Mouse (Mus musculus): Measurements from ENCODE around the gene Crispld2. TPM values are rescaled to one million over a fixed set of nuclear protein-coding genes. Genes with fewer than 3 reads are reported as not detected.

Gene Crispld2
- total and polyA plus RNA-seq, 3 experiments, result 1.7 to 2.2 TPM; not detected in 1

GRCm38 (mm10) chr8:120052318-120052717 is 60.1 kb downstream of the Crispld2 start:
- TF ChIP-seq NELFE (IDR thresholded peaks at IDR 0.05; ENCODE audit: low read depth, low read length) (no peak), ZC3H11A (IDR thresholded peaks at IDR 0.05; ENCODE audit: low read depth, low read length) (no peak), ELF1 (IDR thresholded peaks at IDR 0.05; ENCODE audit: low read depth, low read length) (no peak), ZNF384 (IDR thresholded peaks at IDR 0.05; ENCODE audit: low read depth, low read length) (no peak), USF2 (IDR thresholded peaks at IDR 0.05; ENCODE audit: borderline replicate concordance in 1 of 2, insufficient read depth in 1 of 2, low read depth in 1 of 2, low read length in 2 of 2) (no peak), MYC (IDR thresholded peaks at IDR 0.05; ENCODE audit: low read depth, low read length) (no peak), E2F4 (IDR thresholded peaks at IDR 0.05; ENCODE audit: borderline replicate concordance, low read depth, low read length) (no peak), SIN3A (IDR thresholded peaks at IDR 0.05; ENCODE audit: low read length) (no peak), CHD2 (IDR thresholded peaks at IDR 0.05; ENCODE audit: low read length) (no peak), RCOR1 (IDR thresholded peaks at IDR 0.05; ENCODE audit: low read depth, low read length) (no peak)
- H3K4me1 ChIP-seq (ENCODE audit: control insufficient read depth in 1 of 2, insufficient read depth in 2 of 2, low read length in 2 of 2), result no peaks in the 10 kb centered on the region
- no peak for DNase-seq (ENCODE audit: low read depth, low spot score)
- no peaks in the 10 kb centered on the region for H3K9me3 ChIP-seq (replicated peaks; ENCODE audit: insufficient read depth, low read length)
- no peak overlapping the region for H3K9ac ChIP-seq (ENCODE audit: control insufficient read depth, low read depth, low read length, poor library complexity, severe bottlenecking)
- no peaks in the 10 kb centered on the region for H3K27me3 ChIP-seq (ENCODE audit: control insufficient read depth in 1 of 2, insufficient read depth in 2 of 2, low read length in 2 of 2)
- H3K79me2 ChIP-seq (ENCODE audit: control insufficient read depth, insufficient read depth, low read length, poor library complexity), result no peaks in the 10 kb centered on the region
- H3K4me3 ChIP-seq (ENCODE audit: control insufficient read depth in 1 of 2, insufficient read depth in 1 of 2, low read depth in 2 of 2, low read length in 2 of 2), result no peak overlapping the region
- H3K36me3 ChIP-seq (ENCODE audit: control insufficient read depth in 1 of 2, insufficient read depth in 2 of 2, low read length in 2 of 2), result no peaks in the 10 kb centered on the region
- H3K27ac ChIP-seq (ENCODE audit: control insufficient read depth, low read depth, low read length), result no peak overlapping the region

GRCm38 (mm10) chr8:120054833-120055232 is 62.6 kb downstream of the Crispld2 start:
- TF ChIP-seq RAD21 (IDR thresholded peaks at IDR 0.05; ENCODE audit: low read depth, low read length), result no peak
- no peak for TF ChIP-seq KAT2A (conservative IDR thresholded peaks at IDR 0.05; ENCODE audit: low read depth, low read length)
- no peak for TF ChIP-seq TBP (IDR thresholded peaks at IDR 0.05; ENCODE audit: low read depth, low read length)
- TF ChIP-seq TAL1 (IDR thresholded peaks at IDR 0.05; ENCODE audit: low read length), result no peak
- no peak for TF ChIP-seq RCOR1 (IDR thresholded peaks at IDR 0.05; ENCODE audit: low read depth, low read length)
- TF ChIP-seq NRF1 (IDR thresholded peaks at IDR 0.05; ENCODE audit: insufficient read depth, low read depth, low read length, poor library complexity, severe bottlenecking), result no peak
- TF ChIP-seq UBTF (IDR thresholded peaks at IDR 0.05; ENCODE audit: borderline replicate concordance, insufficient read depth, low read depth, low read length), result no peak
- no peak for TF ChIP-seq E2F4 (IDR thresholded peaks at IDR 0.05; ENCODE audit: borderline replicate concordance, low read depth, low read length)
- TF ChIP-seq MXI1 (IDR thresholded peaks at IDR 0.05; ENCODE audit: low read depth, low read length), result no peak
- TF ChIP-seq MAZ (IDR thresholded peaks at IDR 0.05; ENCODE audit: low read depth, low read length), result no peak
- Histone ChIP-seq H3K4me3 (ENCODE audit: control insufficient read depth in 1 of 2, insufficient read depth in 1 of 2, low read depth in 2 of 2, low read length in 2 of 2) (no peak overlapping the region), H3K36me3 (ENCODE audit: control insufficient read depth in 1 of 2, insufficient read depth in 2 of 2, low read length in 2 of 2) (no peaks in the 10 kb centered on the region), H3K79me2 (ENCODE audit: control insufficient read depth, insufficient read depth, low read length, poor library complexity) (no peaks in the 10 kb centered on the region), H3K4me1 (ENCODE audit: control insufficient read depth in 1 of 2, insufficient read depth in 2 of 2, low read length in 2 of 2) (no peaks in the 10 kb centered on the region), H3K9me3 (replicated peaks; ENCODE audit: insufficient read depth, low read length) (no peaks in the 10 kb centered on the region), H3K9ac (ENCODE audit: control insufficient read depth, low read depth, low read length, poor library complexity, severe bottlenecking) (no peak overlapping the region), H3K27ac (ENCODE audit: control insufficient read depth, low read depth, low read length) (no peak overlapping the region), H3K27me3 (ENCODE audit: control insufficient read depth in 1 of 2, insufficient read depth in 2 of 2, low read length in 2 of 2) (no peaks in the 10 kb centered on the region)
- no peak for DNase-seq (ENCODE audit: low read depth, low spot score)

All from MEL (cell line).